Comparison of ENCODE assay signal across 20 mouse cellular contexts in genomic region chr17:62676832-62677231, GRCm38 (mm10).
A peak's percentile ranks its signal among the peaks of the same experiment; 100 is the strongest.
DNase-seq lines count a peak whose midpoint lies in the region; ATAC-seq and TF ChIP-seq lines count a peak whose summit lies in the region.
"Had no signal": no experiment of that assay in that cellular context is flagged by ENCODE, and none has a peak within 500 bp of the region (broad histone marks: within the 10 kb centered on the region; RNA-seq: fewer than 3 reads in every experiment).

No protein-coding gene starts in this region.

- WGBS in embryonic facial prominence, embryonic 13.5 days, result 59% methylated on average over 6 of the region's 6 CpGs
- WGBS in embryonic facial prominence, embryonic 10.5 days, result 72% methylated on average over 6 of the region's 6 CpGs
- WGBS in heart, embryonic 13.5 days, result 49% methylated on average over 6 of the region's 6 CpGs
- WGBS in heart, adult 2 months, result 62% methylated on average over 6 of the region's 6 CpGs
- WGBS in embryonic facial prominence, embryonic 15.5 days, result 60% methylated on average over 6 of the region's 6 CpGs
- 53% methylated on average over 6 of the region's 6 CpGs for WGBS in stomach, embryonic 15.5 days

- no peak for TF ChIP-seq EP300 in heart, adult 2 months (IDR thresholded peaks at IDR 0.05; ENCODE audit: insufficient read depth, low read depth, low read length)

- no peak for TF ChIP-seq CTCF in heart, adult 2 months (IDR thresholded peaks at IDR 0.05)

- intact Hi-C loops in heart, adult 2 months (cut with DNase I), result no loop called here

- H3K27me3 ChIP-seq in embryonic facial prominence, embryonic 13.5 days, result no peaks in the 10 kb centered on the region
- no peaks in the 10 kb centered on the region for H3K27me3 ChIP-seq in embryonic facial prominence, embryonic 10.5 days (replicated peaks; ENCODE audit: low read depth, poor library complexity, severe bottlenecking)
- H3K27me3 ChIP-seq in heart, embryonic 13.5 days (replicated peaks), result no peaks in the 10 kb centered on the region
- H3K27me3 ChIP-seq in heart, adult 2 months (ENCODE audit: control insufficient read depth, insufficient read depth, low read length), result no peaks in the 10 kb centered on the region
- no peaks in the 10 kb centered on the region for H3K27me3 ChIP-seq in embryonic facial prominence, embryonic 15.5 days
- H3K27me3 ChIP-seq in stomach, embryonic 15.5 days (replicated peaks), result no peaks in the 10 kb centered on the region
- H3K27me3 ChIP-seq: embryonic facial prominence, embryonic 12.5 days; forebrain, embryonic 15.5 days; intestine, embryonic 15.5 days had no signal

- H3K27ac ChIP-seq in embryonic facial prominence, embryonic 13.5 days, result no peak overlapping the region
- no peak overlapping the region for H3K27ac ChIP-seq in embryonic facial prominence, embryonic 10.5 days (replicated peaks)
- H3K27ac ChIP-seq in heart, embryonic 13.5 days (replicated peaks), result peak overlapping the region; percentile 36; the same call in 1 of the 2 replicates
- H3K27ac ChIP-seq in heart, adult 2 months, result no peak overlapping the region
- H3K27ac ChIP-seq in embryonic facial prominence, embryonic 15.5 days (replicated peaks), result 0 out of 2 replicates have a peak overlapping the region, but pooled peaks have one; percentile 7
- 0 out of 2 replicates have a peak overlapping the region, but pooled peaks have one; percentile 32 for H3K27ac ChIP-seq in stomach, embryonic 15.5 days
- H3K27ac ChIP-seq: embryonic facial prominence, embryonic 12.5 days; forebrain, embryonic 15.5 days; hindbrain, embryonic 14.5 days; intestine, embryonic 15.5 days had no signal

- no peak for DNase-seq in embryonic facial prominence, embryonic 10.5 days (ENCODE audit: low spot score)
- no peak for DNase-seq in heart, adult 2 months
- DNase-seq in kidney, adult 18-20 months, result no peak
- DNase-seq in natural killer cell, adult 2 months (ENCODE audit: low spot score in 2 of 2), result no peak
- DNase-seq: adrenal gland, adult 8-10 months; B cell, adult 2 months; cerebellum, adult 2 months; cerebellum, postnatal 10 days; gastrocnemius, postnatal 10 days had no signal

- H3K9ac ChIP-seq in embryonic facial prominence, embryonic 13.5 days, result no peak overlapping the region
- no peak overlapping the region for H3K9ac ChIP-seq in heart, embryonic 13.5 days
- H3K9ac ChIP-seq in heart, adult 2 months (ENCODE audit: low read depth, low read length), result no peak overlapping the region
- no peak overlapping the region for H3K9ac ChIP-seq in embryonic facial prominence, embryonic 15.5 days
- H3K9ac ChIP-seq in stomach, embryonic 15.5 days, result no peak overlapping the region
- H3K9ac ChIP-seq: embryonic facial prominence, embryonic 12.5 days; forebrain, embryonic 15.5 days; hindbrain, embryonic 14.5 days; intestine, embryonic 15.5 days had no signal

- no peaks in the 10 kb centered on the region for H3K36me3 ChIP-seq in embryonic facial prominence, embryonic 13.5 days
- H3K36me3 ChIP-seq in embryonic facial prominence, embryonic 10.5 days (replicated peaks), result no peaks in the 10 kb centered on the region
- no peaks in the 10 kb centered on the region for H3K36me3 ChIP-seq in heart, embryonic 13.5 days
- no peaks in the 10 kb centered on the region for H3K36me3 ChIP-seq in heart, adult 2 months (ENCODE audit: control insufficient read depth, insufficient read depth, low read length)
- no peaks in the 10 kb centered on the region for H3K36me3 ChIP-seq in embryonic facial prominence, embryonic 15.5 days
- H3K36me3 ChIP-seq in stomach, embryonic 15.5 days, result no peaks in the 10 kb centered on the region
- H3K36me3 ChIP-seq: embryonic facial prominence, embryonic 12.5 days; forebrain, embryonic 15.5 days; G1E; intestine, embryonic 15.5 days had no signal

- no peak overlapping the region for H3K4me3 ChIP-seq in embryonic facial prominence, embryonic 13.5 days
- no peak overlapping the region for H3K4me3 ChIP-seq in embryonic facial prominence, embryonic 10.5 days
- H3K4me3 ChIP-seq in heart, embryonic 13.5 days, result no peak overlapping the region
- H3K4me3 ChIP-seq in heart, adult 2 months, result no peak overlapping the region
- H3K4me3 ChIP-seq in embryonic facial prominence, embryonic 15.5 days (replicated peaks), result no peak overlapping the region
- no peak overlapping the region for H3K4me3 ChIP-seq in stomach, embryonic 15.5 days (replicated peaks)
- H3K4me3 ChIP-seq: embryonic facial prominence, embryonic 12.5 days; erythroblast, embryonic 14.5 days; forebrain, embryonic 15.5 days; intestine, embryonic 15.5 days had no signal

- no peaks in the 10 kb centered on the region for H3K9me3 ChIP-seq in embryonic facial prominence, embryonic 13.5 days
- H3K9me3 ChIP-seq in embryonic facial prominence, embryonic 10.5 days, result no peaks in the 10 kb centered on the region
- no peaks in the 10 kb centered on the region for H3K9me3 ChIP-seq in heart, embryonic 13.5 days
- H3K9me3 ChIP-seq in embryonic facial prominence, embryonic 15.5 days (replicated peaks), result no peaks in the 10 kb centered on the region
- H3K9me3 ChIP-seq in stomach, embryonic 15.5 days, result no peaks in the 10 kb centered on the region
- H3K9me3 ChIP-seq: embryonic facial prominence, embryonic 12.5 days; forebrain, embryonic 15.5 days; intestine, embryonic 15.5 days had no signal

- H3K4me2 ChIP-seq in embryonic facial prominence, embryonic 13.5 days, result 0 out of 2 replicates have a peak overlapping the region, but pooled peaks have one; percentile 7
- no peak overlapping the region for H3K4me2 ChIP-seq in heart, embryonic 13.5 days
- H3K4me2 ChIP-seq in embryonic facial prominence, embryonic 15.5 days (replicated peaks), result 0 out of 2 replicates have a peak overlapping the region, but pooled peaks have one; percentile 6
- no peak overlapping the region for H3K4me2 ChIP-seq in stomach, embryonic 15.5 days
- H3K4me2 ChIP-seq: embryonic facial prominence, embryonic 12.5 days; forebrain, embryonic 15.5 days; hindbrain, embryonic 14.5 days; intestine, embryonic 15.5 days had no signal

- TF ChIP-seq POLR2A in heart, adult 2 months (IDR thresholded peaks at IDR 0.05; ENCODE audit: insufficient read depth, low read depth, low read length), result no peak

- ATAC-seq in embryonic facial prominence, embryonic 13.5 days (ENCODE audit: insufficient number of reproducible peaks, insufficient read depth, low FRiP score, low TSS enrichment, low read depth), result no peak
- ATAC-seq in heart, embryonic 13.5 days (ENCODE audit: extremely low read depth, insufficient number of reproducible peaks, low FRiP score, low TSS enrichment), result no peak
- no peak for ATAC-seq in embryonic facial prominence, embryonic 15.5 days (ENCODE audit: insufficient number of reproducible peaks, low FRiP score, low TSS enrichment, low read depth)
- no peak for ATAC-seq in stomach, embryonic 15.5 days (ENCODE audit: insufficient read depth, low FRiP score, low read depth)
- ATAC-seq: CD4-positive, CD25-positive, alpha-beta regulatory T cell, adult 4 months; forebrain, embryonic 15.5 days; intestine, embryonic 15.5 days had no signal

- H3K4me1 ChIP-seq in embryonic facial prominence, embryonic 13.5 days, result peaks cover 18% of the 10 kb centered on the region
- peaks cover 67% of the 10 kb centered on the region for H3K4me1 ChIP-seq in embryonic facial prominence, embryonic 10.5 days
- H3K4me1 ChIP-seq in heart, embryonic 13.5 days, result peaks cover 55% of the 10 kb centered on the region
- H3K4me1 ChIP-seq in heart, adult 2 months (ENCODE audit: control insufficient read depth, insufficient read depth, low read length), result no peaks in the 10 kb centered on the region
- peaks cover 5% of the 10 kb centered on the region for H3K4me1 ChIP-seq in embryonic facial prominence, embryonic 15.5 days
- H3K4me1 ChIP-seq in stomach, embryonic 15.5 days, result no peaks in the 10 kb centered on the region
- H3K4me1 ChIP-seq: forebrain, embryonic 15.5 days had no signal

- no peaks in the 10 kb centered on the region for H3K79me2 ChIP-seq in heart, adult 2 months (replicated peaks; ENCODE audit: control insufficient read depth, insufficient read depth, low read length)

Comparison
In these comparisons a context has a peak if more than half of its experiments do, and no peak if none do; other contexts are left out.
1. H3K27ac ChIP-seq: peak in heart, embryonic 13.5 days (single experiment), embryonic facial prominence, embryonic 15.5 days (single experiment) and stomach, embryonic 15.5 days (single experiment); none in embryonic facial prominence, embryonic 13.5 days (single experiment), embryonic facial prominence, embryonic 10.5 days (single experiment) and heart, adult 2 months (single experiment).
2. H3K4me2 ChIP-seq: peak in embryonic facial prominence, embryonic 13.5 days (single experiment) and embryonic facial prominence, embryonic 15.5 days (single experiment); none in heart, embryonic 13.5 days (single experiment) and stomach, embryonic 15.5 days (single experiment).